Mouse (Mus musculus): ENCODE measurements around the gene Gabbr2.
A peak's percentile ranks its signal among the peaks of the same experiment; 100 is the strongest.

The Gabbr2 gene

DNA sequence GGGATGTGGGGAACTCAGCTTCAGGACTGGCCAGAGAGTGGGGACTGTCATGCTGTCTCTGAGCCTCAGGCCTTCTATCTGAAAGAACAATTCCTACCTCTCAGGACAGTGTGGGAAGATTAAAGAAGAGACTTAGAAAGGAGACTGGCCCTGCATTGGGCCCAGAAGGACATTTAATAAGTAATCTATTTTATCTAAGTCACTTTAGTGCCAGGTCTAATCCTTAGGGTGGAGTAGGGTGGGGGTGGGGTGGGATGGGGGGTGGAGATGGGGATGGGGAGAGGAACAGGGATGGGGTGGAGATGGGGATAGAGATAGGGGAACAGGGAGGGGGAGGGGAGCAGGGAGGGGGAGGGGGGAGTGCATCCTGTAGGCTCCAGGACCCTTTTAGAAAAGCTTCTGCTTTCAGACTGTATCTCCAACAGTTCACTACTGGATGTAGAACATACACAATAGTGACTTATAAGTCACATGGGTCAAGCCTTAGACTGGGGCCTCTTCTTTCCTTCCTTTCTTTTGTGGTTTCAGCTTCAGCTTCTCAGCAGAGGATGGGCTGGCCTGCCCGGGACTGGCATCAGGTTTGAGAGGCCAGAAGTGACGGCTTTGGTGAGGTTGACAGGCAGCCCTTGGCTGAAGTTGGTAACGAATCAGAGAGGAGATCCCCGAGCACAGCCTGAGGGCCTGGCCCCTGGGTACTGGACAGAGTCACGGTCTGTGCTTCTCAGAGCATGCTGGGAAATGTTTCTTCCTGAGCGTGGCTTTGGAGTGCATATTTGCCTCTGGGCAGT, 237.1 kb downstream of the Gabbr2 start:
- no peak for DNase-seq

DNA sequence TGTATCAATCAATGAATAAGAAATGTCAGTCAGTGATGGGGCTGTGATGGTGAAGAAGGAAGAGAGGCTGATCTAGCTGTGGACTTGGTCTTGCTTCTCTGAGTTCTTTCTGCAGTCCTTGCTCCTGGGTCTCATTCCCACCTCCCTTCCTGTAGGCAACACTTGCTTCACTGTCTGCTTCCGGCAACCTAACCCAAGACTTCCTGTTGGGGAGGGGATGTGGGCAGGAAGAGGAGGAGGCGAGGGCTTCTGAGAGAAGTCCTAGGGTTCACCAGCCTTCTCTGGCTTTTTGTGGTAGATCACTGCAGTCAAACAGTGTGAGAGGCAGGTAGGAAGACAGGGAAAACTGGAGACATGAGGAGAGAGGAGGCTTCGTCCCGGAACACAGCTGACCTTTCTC, 239.4 kb downstream of the Gabbr2 start:
- no peak for DNase-seq

- DNase-seq = no peak
Observed at GRCm38 (mm10) chr4:46749015-46749414, 242.7 kb downstream of the Gabbr2 start.

- peak; percentile 46 to 49 for DNase-seq
Observed at GRCm38 (mm10) chr4:46747007-46747746, 244.5 kb downstream of the Gabbr2 start.

DNA sequence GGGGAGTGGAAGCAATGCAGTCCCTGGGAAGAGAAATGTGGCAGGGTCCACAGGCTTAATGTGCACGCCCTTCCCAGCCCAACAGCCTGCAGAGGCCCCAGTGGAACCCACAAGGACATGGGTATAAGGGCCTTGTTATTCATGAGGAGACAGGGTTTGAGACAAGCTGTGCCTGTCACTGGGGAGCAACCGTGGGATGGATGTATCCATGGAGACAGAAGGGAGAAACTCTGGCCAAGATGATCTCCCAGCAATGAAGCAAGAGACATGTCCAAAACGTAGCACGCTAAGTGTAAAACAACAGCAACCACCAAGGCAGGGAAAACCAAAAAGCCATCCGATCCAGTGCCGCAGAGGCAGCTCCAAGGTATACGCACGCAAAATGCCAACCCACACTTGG, 246.1 kb downstream of the Gabbr2 start:
- no peak for DNase-seq

GRCm38 (mm10) chr4:46744583-46745155, 247.0 kb downstream of the Gabbr2 start:
- peak; percentile 77 to 79 for DNase-seq

- no peak for DNase-seq
Observed at GRCm38 (mm10) chr4:46742601-46743000, 249.1 kb downstream of the Gabbr2 start.

GRCm38 (mm10) chr4:46736910-46737511, 254.7 kb downstream of the Gabbr2 start:
- peak in 1 of 2 experiments; percentile 37 for DNase-seq

- peak in 1 of 2 experiments; percentile 40 for DNase-seq
Observed at GRCm38 (mm10) chr4:46734906-46735305, 256.8 kb downstream of the Gabbr2 start.

DNA sequence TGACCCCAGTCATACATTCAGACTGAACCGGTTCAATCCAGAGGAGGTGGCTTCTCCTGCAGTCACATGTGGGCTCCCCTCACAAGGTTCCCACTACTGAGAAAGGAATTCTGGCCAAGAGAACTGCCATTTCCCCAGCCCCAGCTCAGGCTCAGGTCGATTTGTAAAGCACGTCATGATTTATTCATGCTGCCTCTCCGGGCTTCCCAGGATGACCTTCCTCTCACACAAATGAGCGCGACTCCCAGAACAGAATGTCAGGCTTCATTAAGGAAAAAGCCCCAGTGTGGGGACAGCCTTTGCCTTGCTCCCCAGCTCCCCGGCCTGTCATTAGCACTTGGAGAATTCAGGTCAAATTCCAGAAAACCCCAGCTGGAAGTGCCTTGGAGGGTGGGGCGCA, 260.1 kb downstream of the Gabbr2 start:
- no peak for DNase-seq

GRCm38 (mm10) chr4:46729306-46730042, 262.2 kb downstream of the Gabbr2 start:
- DNase-seq = peak; percentile 64 to 70

- peak; percentile 72 to 81 for DNase-seq
Observed at GRCm38 (mm10) chr4:46728231-46728630, 263.4 kb downstream of the Gabbr2 start.

DNA sequence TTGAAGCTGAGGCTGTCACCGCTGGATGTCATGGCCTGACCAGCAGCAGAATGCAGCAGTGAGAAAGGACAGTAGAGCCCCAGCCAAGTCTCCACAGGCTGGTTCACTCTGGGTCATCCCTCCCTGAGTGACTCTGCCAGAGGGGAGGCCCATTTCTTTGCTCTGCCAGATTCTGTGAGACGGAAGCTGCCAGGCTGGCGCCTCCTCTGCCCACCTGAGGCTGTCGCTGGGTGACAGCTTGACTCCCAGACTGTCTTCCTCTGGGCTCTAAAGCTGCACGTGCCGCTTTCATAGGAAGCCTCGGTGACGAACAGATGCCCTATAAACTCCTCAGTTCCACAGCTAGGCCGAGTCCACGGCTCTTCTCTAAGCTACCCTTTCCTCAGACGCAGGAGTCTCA, 264.5 kb downstream of the Gabbr2 start:
- DNase-seq = peak; percentile 72 to 75

DNA sequence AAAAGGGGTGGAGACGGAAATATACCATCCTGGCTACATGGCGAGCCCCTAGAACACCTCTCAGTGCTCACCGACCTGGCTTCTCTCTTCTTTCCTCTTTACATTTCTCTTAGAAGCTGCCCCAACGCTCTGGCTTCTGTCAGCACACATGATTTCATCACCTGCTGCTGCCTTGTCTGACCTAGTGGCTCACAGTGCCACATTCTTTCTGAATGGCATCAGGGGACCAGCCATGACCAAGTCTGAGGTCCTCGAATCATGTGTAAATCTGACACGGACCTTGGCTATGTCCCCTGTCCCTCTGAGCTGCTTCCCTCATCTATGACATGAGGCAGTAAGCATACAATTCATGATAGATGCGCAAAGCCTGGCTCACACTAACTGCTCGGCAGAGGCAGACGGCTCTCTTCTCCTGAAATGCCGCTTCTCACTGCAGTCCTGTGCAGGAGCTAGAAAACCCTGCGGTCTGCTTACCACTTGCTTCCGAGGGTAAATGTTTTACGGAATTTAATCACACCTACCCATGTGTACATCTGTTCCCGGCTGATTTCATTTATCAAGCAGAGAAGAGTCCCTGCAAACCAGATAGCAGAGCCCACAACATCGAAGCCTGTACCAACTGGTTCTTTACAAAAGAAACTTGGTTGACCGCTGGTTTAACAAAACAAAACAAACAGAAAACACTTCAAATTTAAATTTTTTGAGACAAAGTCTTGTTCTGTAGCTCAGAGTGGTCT, 270.7 kb downstream of the Gabbr2 start:
- no peak for DNase-seq

DNA sequence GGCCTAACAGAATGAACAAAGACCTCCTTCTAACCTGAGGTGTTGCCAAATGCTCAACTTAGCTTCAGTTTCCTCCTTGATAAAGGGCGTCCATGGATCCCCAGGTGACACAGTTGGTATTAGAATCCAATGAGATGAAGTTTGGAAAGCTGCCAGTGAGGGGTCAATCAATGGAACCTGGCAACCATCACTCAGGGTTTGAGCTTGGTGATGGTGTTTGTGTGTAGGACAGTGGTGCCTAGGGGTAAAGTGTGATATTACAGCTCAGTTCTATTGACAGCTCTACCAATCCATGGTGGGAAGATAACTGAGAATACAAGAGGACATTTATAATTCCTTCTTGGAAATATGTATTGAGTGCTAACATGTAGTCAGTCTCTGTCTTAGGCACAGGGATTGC, 271.6 kb downstream of the Gabbr2 start:
- DNase-seq = peak; percentile 57 to 69

DNA sequence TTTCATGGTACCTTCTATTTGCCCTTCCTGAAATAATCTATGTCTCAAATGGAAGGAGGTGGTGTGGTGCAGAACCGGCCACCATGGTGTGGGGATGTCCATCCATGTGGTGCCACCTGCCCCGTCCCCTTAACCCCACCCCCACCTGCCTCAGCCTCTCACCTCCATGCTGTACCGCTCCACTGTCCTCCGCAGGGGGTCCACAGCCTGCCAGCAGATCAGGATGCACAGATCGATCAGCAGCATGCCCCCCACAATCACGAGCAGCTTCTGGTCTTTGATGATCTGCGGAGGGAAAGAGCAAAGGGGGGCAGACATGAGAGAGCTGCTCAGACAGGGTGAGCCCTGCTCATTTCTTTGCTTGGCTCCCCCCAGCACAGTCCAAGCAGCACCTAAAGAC, 273.0 kb downstream of the Gabbr2 start:
- peak in 1 of 2 experiments; percentile 55 for DNase-seq

DNA sequence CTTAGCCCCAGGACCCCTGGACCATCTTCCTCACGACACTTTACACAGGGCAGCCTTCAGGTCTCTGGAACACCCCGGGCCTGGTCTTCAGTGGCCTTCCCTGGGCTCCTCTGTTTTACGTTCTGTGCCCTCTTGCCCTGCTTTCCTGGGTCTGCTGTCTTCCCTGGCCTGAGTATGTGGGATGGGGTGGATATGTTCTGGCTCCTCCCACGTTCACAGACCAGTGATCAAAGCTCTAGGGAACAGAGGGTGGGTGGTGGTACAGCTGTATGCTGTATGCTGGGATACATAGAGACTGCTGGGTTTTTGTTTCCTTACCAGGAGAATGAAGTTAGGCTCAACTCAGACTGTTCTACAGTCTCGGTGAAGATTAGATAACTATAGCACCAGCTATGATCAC, 274.5 kb downstream of the Gabbr2 start:
- DNase-seq = no peak

GRCm38 (mm10) chr4:46716361-46716760, 275.3 kb downstream of the Gabbr2 start:
- DNase-seq = no peak

DNA sequence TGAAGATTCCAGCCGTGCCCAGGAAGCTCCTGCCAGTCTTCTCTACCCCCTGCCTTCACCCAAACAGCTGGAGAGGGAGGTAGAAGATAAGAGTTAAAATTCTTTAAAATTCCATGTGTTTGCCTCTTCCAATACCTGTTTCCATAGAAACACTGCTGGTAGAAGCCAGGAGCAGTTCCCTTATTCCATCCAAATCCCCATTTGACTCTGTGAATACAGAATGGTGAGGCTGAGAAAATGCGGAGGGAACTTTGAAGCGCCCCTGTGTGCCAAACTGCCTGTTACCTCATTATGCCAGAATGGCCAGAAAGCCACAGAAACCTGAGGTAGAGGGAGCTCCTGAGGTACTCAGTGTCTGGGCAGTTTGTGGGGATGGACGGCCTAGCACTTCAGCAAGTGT, 281.1 kb downstream of the Gabbr2 start:
- no peak for DNase-seq

- peak; percentile 55 to 61 for DNase-seq
Observed at GRCm38 (mm10) chr4:46710018-46710417, 281.7 kb downstream of the Gabbr2 start.

- DNase-seq = peak; percentile 82 to 89
Observed at GRCm38 (mm10) chr4:46709492-46709891, 282.2 kb downstream of the Gabbr2 start.

- peak; percentile 48 to 51 for DNase-seq
Observed at GRCm38 (mm10) chr4:46705739-46706138, 285.9 kb downstream of the Gabbr2 start.

Measured in cerebellum, postnatal 10 days (tissue).